Mouse (Mus musculus) erythroblast, embryonic 14.5 days (primary cell): Measurements from ENCODE around the gene Stard3.

Source experiments
- GATA1 ChIP-seq: IDR thresholded peaks from 2 replicates; pipeline ENCODE4 v1.6.1; 2012; ENCODE audit warnings: low read length, inconsistent platforms, mixed read lengths
- TAL1 ChIP-seq: IDR thresholded peaks from 3 replicates; pipeline ENCODE4 v1.6.1; 2012; ENCODE audit warnings: low read length, inconsistent platforms, mixed read lengths

DNA sequence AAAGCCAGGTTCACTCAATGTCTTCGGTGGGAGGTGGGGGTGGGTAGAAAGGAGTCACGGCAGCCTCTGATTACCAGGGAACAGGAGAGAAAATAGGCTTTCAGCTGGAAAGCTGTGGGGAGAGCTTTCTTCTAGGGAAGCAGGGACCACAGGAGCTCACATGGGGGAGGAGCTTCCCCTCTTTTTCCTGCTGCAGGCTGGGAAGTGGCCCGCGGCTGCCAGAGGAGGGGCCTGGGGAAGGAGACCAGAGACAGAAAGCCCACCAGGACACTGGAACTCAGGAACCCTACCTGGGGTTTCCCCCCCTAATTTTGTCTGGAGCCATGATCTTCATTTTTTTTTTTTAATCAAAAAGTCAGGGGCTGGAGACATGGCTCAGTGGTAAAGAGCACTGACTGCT, 17.6 kb upstream of the Stard3 start:
- TF ChIP-seq TAL1 (no peak), GATA1 (no peak)
